Mouse (Mus musculus) ES-E14 (cell line): ENCODE data around the gene Mrpl53.

Source experiments
- CHD2 ChIP-seq: IDR thresholded peaks from 2 replicates; pipeline ENCODE4 v1.6.1; 2014; ENCODE audit warnings: mild to moderate bottlenecking, low read depth, low read length, inconsistent platforms
- HCFC1 ChIP-seq: IDR thresholded peaks from 2 replicates; pipeline ENCODE4 v1.6.1; 2012; ENCODE audit warnings: low read length, inconsistent platforms, borderline replicate concordance; ENCODE audit not compliant: insufficient read depth
- MAFK ChIP-seq: IDR thresholded peaks from 2 replicates; pipeline ENCODE4 v1.6.1; 2014; ENCODE audit warnings: mild to moderate bottlenecking, low read depth, low read length, inconsistent platforms; ENCODE audit not compliant: insufficient read depth

- TF ChIP-seq MAFK (no peak), CHD2 (no peak), HCFC1 (no peak)
Observed at GRCm38 (mm10) chr6:83147280-83147679, 38.4 kb downstream of the Mrpl53 start.
